Mouse (Mus musculus) natural killer cell, adult 2 months (primary cell): ENCODE measurements at regions not wholly inside any gene's neighbourhood (a gene's known extent, or its start where the extent isn't known, plus 50 kb on each side); places are given as distances from the start of the nearest gene placed in this dataset.
A peak's percentile ranks its signal among the peaks of the same experiment; 100 is the strongest.

Source experiments
- DNase-seq, 2 experiments: peaks; one replicate each; pipeline ENCODE4 v3.0.0; 2022; ENCODE audit warnings: low spot score in 2 of 2

DNA sequence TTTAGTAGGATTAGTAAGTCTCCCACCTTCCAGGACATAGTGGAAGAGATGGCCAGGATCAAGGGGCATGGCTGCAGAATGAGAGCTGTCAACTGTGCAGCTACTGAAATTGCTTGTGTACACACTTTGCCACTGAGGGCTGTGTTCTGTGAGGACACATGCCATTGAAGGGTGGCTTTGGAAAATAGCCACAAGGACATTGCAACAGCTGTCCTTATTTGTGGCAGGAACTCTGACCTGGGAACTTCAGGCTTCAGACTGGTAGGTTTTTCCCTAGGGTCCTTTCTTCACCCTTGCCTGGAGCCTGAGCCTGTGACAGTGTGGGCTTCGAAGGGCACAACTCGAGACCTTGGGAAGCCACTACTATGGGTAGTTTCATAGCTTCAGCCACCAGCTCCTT lies 64.2 kb upstream of the Ywhaq start:
- DNase-seq: no peak

DNA sequence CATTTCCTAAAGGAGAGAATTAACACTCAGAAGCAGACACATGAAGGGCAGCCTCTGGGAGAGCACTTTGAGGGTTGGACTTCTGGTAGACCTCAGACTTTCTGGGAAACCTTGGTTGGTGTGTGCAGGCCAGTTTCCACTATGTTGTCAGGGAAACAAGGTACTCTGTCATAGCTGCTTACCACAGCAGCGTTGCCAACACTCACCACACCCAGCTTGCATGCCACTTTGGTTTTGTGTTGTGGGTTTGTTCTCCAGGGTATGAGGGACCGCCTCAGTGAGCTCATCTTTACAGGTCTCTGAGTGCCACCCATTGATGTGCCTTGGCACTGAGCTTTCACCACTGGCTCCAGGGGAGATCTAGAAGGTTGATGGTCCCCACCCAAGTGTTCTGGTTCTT lies 62.8 kb upstream of the Ywhaq start:
- peak; percentile 75 to 90 for DNase-seq

DNA sequence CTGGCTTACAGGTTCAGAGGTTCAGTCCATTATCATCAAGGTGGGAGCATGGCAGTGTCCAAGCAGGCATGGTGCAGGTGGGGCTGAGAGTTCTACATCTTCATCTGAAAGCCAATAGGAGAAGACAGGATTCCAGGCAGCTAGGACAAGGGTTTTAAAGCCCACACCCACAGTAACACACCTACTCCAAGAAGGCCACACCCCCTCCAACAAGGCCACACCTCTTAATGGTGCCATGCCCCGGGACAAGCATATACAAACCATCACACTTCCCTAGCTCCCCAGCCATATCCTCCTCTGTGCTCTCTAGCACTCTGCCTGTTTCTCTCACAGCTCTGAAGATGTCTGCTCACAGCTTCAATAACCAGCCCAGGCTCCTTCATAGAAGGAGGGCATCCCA lies 61.8 kb upstream of the Ywhaq start:
- DNase-seq: no peak

DNA sequence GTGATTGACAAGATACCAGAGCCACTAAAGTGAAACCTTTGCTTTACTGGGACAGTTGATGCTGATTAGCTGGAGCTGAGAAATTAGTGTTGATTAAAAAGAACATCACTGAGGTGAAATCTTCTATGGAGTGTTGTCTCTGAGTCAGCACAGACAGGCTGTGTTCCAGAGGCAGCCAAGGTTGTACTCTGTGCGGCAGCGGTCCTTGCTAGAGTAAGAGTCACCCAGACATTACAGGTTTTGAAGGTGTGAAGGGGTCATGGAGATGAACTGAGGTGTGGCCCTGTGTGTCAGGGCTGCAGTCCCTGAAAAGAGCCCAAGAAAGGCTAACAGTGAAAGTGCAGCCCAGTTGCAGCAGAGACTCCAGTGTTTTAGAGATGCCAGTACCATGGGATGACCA lies 59.1 kb upstream of the Ywhaq start:
- peak; percentile 23 to 64 for DNase-seq

DNA sequence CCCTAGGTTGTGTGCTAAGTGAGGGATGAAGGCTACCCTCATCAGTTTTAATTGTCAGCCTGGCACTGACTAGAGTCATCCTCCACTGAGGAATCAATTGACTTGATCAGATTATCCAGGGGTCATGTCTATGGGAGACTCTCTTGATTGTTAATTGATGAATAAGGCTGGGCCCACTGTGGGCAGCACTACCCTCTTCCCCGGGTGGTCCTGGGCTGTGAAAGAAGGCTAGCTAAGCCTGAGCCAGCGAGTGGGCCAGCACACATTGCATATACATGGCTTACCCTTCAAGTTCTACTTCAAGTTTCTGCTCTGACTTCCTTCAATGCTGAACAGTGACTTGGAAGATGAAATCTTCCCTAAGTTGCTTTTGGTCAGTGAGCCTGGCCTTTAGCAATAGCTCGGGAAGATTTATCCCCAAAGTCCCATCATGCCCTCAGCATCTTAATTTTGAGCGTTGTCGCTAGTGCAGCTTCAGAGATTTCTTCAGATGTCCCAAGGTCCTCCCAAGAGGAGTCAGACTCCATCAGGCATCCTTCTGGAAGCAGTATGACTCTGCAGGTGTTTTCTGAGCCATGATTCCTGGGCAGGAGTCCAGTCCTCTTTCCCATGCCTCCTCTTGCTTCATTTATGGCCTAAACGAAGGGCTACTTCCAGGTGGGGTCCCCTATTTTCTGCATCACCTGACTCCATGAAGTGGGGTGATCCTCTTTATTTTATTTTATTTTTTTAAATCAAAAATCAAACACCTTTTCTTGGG lies 55.7 kb upstream of the Ywhaq start:
- DNase-seq: no peak

DNA sequence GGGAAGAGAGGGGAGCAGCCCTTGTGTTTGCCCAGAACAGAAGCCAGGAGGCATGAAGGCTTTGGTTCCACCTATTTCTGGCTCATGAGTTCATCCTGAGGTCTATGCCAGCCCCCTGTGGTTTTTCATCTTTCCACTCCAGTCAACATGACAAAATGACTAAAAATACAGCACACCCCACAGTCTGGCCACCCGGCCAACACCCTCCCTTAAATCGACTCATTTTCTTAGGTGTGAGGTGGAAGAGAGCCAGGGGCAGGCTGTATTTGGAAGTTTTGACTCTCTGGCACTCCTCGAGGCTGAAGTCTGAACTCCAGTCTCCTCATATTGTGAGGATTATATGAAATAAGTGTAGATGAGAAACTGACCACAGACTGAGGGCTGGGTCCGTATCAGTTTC lies 55.0 kb upstream of the Ywhaq start:
- peak; percentile 68 to 77 for DNase-seq

DNA sequence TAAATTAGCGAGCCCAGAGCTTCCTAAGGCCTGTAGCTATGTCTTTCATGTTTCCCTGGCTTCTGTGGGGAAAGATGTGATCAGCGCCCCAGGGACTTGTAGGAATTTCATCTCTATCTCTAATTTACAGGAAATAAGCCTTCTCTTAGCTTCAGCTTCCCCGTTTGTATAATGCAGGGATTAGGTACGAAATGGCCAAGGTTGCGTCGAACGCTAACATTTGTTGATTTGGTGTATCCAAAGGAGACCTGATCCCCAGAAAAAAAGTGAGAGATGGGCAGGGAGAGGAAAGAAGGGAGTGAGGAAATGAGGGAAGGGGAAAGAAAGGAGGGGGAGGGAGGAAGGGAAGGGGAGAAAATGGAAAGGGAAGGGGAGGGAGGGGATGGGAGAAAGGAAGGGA lies 54.5 kb upstream of the Ywhaq start:
- no peak for DNase-seq

DNA sequence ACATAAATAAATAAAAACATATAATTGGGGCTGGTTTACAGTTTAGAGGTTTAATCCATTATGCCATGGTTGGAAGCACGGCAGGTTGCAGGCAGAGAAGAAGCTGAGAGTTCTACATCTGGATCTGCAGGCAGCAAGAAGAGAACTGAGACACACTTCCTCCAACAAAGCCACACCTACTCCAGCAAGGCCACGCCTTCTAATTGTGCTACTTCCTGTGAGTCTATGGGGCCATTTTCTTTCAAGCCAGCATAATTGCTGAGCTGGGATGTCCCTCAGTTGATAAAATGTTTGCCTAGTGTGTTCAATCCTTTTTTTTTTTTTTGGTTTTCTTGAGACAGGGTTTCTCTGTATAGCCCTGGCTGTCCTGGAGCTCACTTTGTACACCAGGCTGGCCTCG lies 52.8 kb upstream of the Ywhaq start:
- DNase-seq: no peak
